Mouse (Mus musculus) MEL (cell line): Measurements from ENCODE around the gene Hk2. TPM values are rescaled to one million over a fixed set of nuclear protein-coding genes. Genes with fewer than 3 reads are reported as not detected.

Experiments used
- DNase-seq: peaks from one replicate; pipeline ENCODE4 v3.0.0; 2011; ENCODE audit warnings: low read depth, low spot score
- H3K27ac ChIP-seq: 2 replicates; pipeline ENCODE4 v1.5.1; 2012; ENCODE audit warnings: low read depth, mild to moderate bottlenecking, control low read depth, low read length, moderate library complexity; ENCODE audit not compliant: control insufficient read depth
- H3K27me3 ChIP-seq, 2 experiments: fragments of 150-350 bp in 1 of 2; sonication (generic) in 1 of 2; 2 replicates each; pipeline ENCODE4 v1.6.1; 2012; ENCODE audit warnings: low read length in 2 of 2, mild to moderate bottlenecking in 2 of 2, improper control_type of control experiment in 1 of 2, moderate library complexity in 1 of 2; ENCODE audit not compliant: insufficient read depth in 2 of 2, control insufficient read depth in 1 of 2
- H3K36me3 ChIP-seq, 2 experiments: 2 replicates each; pipeline ENCODE4 v1.6.1; 2012 to 2014; ENCODE audit warnings: low read length in 2 of 2, improper control_type of control experiment in 1 of 2, inconsistent platforms in 1 of 2, mild to moderate bottlenecking in 1 of 2; ENCODE audit not compliant: insufficient read depth in 2 of 2, control insufficient read depth in 1 of 2
- H3K4me1 ChIP-seq, 2 experiments: fragments of 150-350 bp in 1 of 2; sonication (generic) in 1 of 2; 2 replicates each; pipeline ENCODE4 v1.6.1; 2012; ENCODE audit warnings: low read length in 2 of 2, improper control_type of control experiment in 1 of 2, mild to moderate bottlenecking in 1 of 2; ENCODE audit not compliant: insufficient read depth in 2 of 2, control insufficient read depth in 1 of 2
- H3K4me3 ChIP-seq, 2 experiments: fragments of 150-350 bp in 1 of 2; sonication (generic) in 1 of 2; 2 replicates each; pipeline ENCODE4 v1.5.1; 2012; ENCODE audit warnings: low read depth in 2 of 2, low read length in 2 of 2, mild to moderate bottlenecking in 2 of 2, moderate library complexity in 2 of 2, control low read depth in 1 of 2, improper control_type of control experiment in 1 of 2; ENCODE audit not compliant: control insufficient read depth in 1 of 2, insufficient read depth in 1 of 2
- H3K79me2 ChIP-seq: 2 replicates; pipeline ENCODE4 v1.6.1; 2012; ENCODE audit warnings: mild to moderate bottlenecking, low read length, moderate library complexity; ENCODE audit not compliant: control insufficient read depth, poor library complexity, insufficient read depth
- H3K9ac ChIP-seq: 2 replicates; pipeline ENCODE4 v1.6.1; 2012; ENCODE audit warnings: low read depth, mild to moderate bottlenecking, control low read depth, low read length, moderate library complexity; ENCODE audit not compliant: control insufficient read depth, poor library complexity, severe bottlenecking
- H3K9me3 ChIP-seq: fragments of 150-350 bp; sonication (generic); replicated peaks from 2 replicates; pipeline ENCODE4 v1.6.1; 2012; ENCODE audit warnings: mild to moderate bottlenecking, low read length, improper control_type of control experiment, moderate library complexity; ENCODE audit not compliant: insufficient read depth
- ELF1 ChIP-seq: IDR thresholded peaks from 2 replicates; pipeline ENCODE4 v1.6.1; 2014; ENCODE audit warnings: low read depth, mild to moderate bottlenecking, inconsistent platforms, low read length, improper control_type of control experiment, moderate library complexity
- EP300 ChIP-seq, 2 experiments: IDR thresholded peaks; 2 replicates each; pipeline ENCODE4 v1.6.1; 2011; ENCODE audit warnings: improper control_type of control experiment in 2 of 2, low read length in 2 of 2, low read depth in 1 of 2, mild to moderate bottlenecking in 1 of 2
- KAT2A ChIP-seq: conservative IDR thresholded peaks from 2 replicates; pipeline ENCODE4 v1.6.1; 2012; ENCODE audit warnings: low read depth, low read length, improper control_type of control experiment, inconsistent platforms
- MAX ChIP-seq: IDR thresholded peaks from 2 replicates; pipeline ENCODE4 v1.6.1; 2011; ENCODE audit warnings: low read length, improper control_type of control experiment
- MEF2A ChIP-seq: IDR thresholded peaks from 2 replicates; pipeline ENCODE4 v1.6.1; 2014; ENCODE audit warnings: low read depth, mild to moderate bottlenecking, inconsistent platforms, low read length, improper control_type of control experiment; ENCODE audit not compliant: poor library complexity, insufficient replicate concordance, severe bottlenecking; ENCODE audit errors: extremely low read depth
- MXI1 ChIP-seq: IDR thresholded peaks from 2 replicates; pipeline ENCODE4 v1.6.1; 2011; ENCODE audit warnings: mild to moderate bottlenecking, low read depth, low read length, improper control_type of control experiment
- MYC ChIP-seq: IDR thresholded peaks from 2 replicates; pipeline ENCODE4 v1.6.1; 2011; ENCODE audit warnings: low read depth, mild to moderate bottlenecking, low read length, improper control_type of control experiment, moderate library complexity
- NELFE ChIP-seq: IDR thresholded peaks from 2 replicates; pipeline ENCODE4 v1.6.1; 2011; ENCODE audit warnings: low read depth, low read length, improper control_type of control experiment
- POLR2A ChIP-seq, 2 experiments: IDR thresholded peaks; 2 replicates each; pipeline ENCODE4 v1.6.1; 2011 to 2012; ENCODE audit warnings: low read length in 2 of 2, mild to moderate bottlenecking in 2 of 2, control low read depth in 1 of 2, improper control_type of control experiment in 1 of 2, low read depth in 1 of 2, moderate library complexity in 1 of 2; ENCODE audit not compliant: control insufficient read depth in 1 of 2, insufficient read depth in 1 of 2, poor library complexity in 1 of 2
- RAD21 ChIP-seq: IDR thresholded peaks from 2 replicates; pipeline ENCODE4 v1.6.1; 2011; ENCODE audit warnings: mild to moderate bottlenecking, low read depth, low read length, improper control_type of control experiment
- RCOR1 ChIP-seq: IDR thresholded peaks from 2 replicates; pipeline ENCODE4 v1.6.1; 2012; ENCODE audit warnings: low read depth, mild to moderate bottlenecking, inconsistent platforms, low read length, improper control_type of control experiment
- SIN3A ChIP-seq: IDR thresholded peaks from 2 replicates; pipeline ENCODE4 v1.6.1; 2012; ENCODE audit warnings: low read length, improper control_type of control experiment, inconsistent platforms
- SMC3 ChIP-seq: IDR thresholded peaks from 2 replicates; pipeline ENCODE4 v1.6.1; 2011; ENCODE audit warnings: low read depth, low read length, improper control_type of control experiment
- TAL1 ChIP-seq: IDR thresholded peaks from 2 replicates; pipeline ENCODE4 v1.6.1; 2012; ENCODE audit warnings: mild to moderate bottlenecking, inconsistent platforms, low read length, moderate library complexity, mixed read lengths
- USF1 ChIP-seq: IDR thresholded peaks from 2 replicates; pipeline ENCODE4 v1.6.1; 2014; ENCODE audit warnings: low read depth, mild to moderate bottlenecking, inconsistent platforms, low read length, improper control_type of control experiment, moderate library complexity
- ZMIZ1 ChIP-seq: IDR thresholded peaks from 2 replicates; pipeline ENCODE4 v1.6.1; 2012; ENCODE audit warnings: low read depth, mild to moderate bottlenecking, inconsistent platforms, low read length, improper control_type of control experiment, moderate library complexity
- ZNF384 ChIP-seq: IDR thresholded peaks from 2 replicates; pipeline ENCODE4 v1.6.1; 2012; ENCODE audit warnings: low read depth, mild to moderate bottlenecking, inconsistent platforms, low read length, improper control_type of control experiment
- polyA plus RNA-seq, 2 experiments: library from polyadenylated mRNA; stranded (reverse) in 1 of 2; unstranded in 1 of 2; fragments of >175 nt in 1 of 2; fragments of >200 nt in 1 of 2; gene quantifications; 2 replicates each; pipeline versions ENCODE4 v1.2.1 to v1.2.4; 2012; ENCODE audit warnings: low replicate concordance in 2 of 2, low read depth in 1 of 2; ENCODE audit not compliant: insufficient read length in 2 of 2, insufficient read depth in 1 of 2, missing spikeins in 1 of 2
- total RNA-seq: library from RNA; depleted of rRNA; stranded (reverse); fragments of 300-350 nt; gene quantifications from 2 replicates; pipeline ENCODE4 v1.2.3, GENCODE M21; 2012

Hk2 gene
- total and polyA plus RNA-seq, 3 experiments, result 44.2 to 51.6 TPM; not detected in 1

DNA sequence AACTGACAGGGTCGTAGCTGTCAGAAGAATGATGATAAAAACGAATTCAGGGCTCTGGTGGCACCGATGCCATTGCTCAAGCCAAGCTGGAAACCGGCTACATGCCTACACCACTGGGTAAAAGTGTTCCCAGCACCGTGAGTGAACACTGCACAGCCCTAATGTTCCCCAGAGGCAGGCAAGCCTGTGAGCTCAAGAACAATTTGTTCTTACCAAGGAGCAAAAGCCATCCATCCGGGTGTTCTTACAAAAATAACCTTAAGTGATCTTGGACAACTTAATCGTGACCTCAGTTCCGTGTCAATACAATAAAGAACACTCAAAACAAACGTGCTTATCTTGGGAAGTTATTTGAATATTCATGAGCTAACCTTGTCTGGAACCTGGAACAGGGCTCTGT, 3.2 kb downstream of the Hk2 start:
- no peak overlapping the region; the same call in 1 of the 2 replicates for H3K9ac ChIP-seq
- H3K27me3 ChIP-seq, result no peaks in the 10 kb centered on the region
- no peak for DNase-seq
- peaks cover 73% of the 10 kb centered on the region for H3K79me2 ChIP-seq
- H3K27ac ChIP-seq, result no peak overlapping the region
- no peaks in the 10 kb centered on the region for H3K9me3 ChIP-seq
- TF ChIP-seq NELFE, result no peak
- no peak for TF ChIP-seq POLR2A (IDR thresholded peaks at IDR 0.05; ENCODE audit: control insufficient read depth in 1 of 2, insufficient read depth in 1 of 2, low read depth in 1 of 2, low read length in 2 of 2, poor library complexity in 1 of 2)
- no peak for TF ChIP-seq RCOR1
- TF ChIP-seq SMC3, result no peak
- TF ChIP-seq ELF1, result no peak
- 0 out of 2 replicates have a peak, but pooled peaks have one; percentile 15 for TF ChIP-seq SIN3A
- TF ChIP-seq ZMIZ1, result no peak
- no peak for TF ChIP-seq EP300 (IDR thresholded peaks at IDR 0.05; ENCODE audit: low read depth in 1 of 2, low read length in 2 of 2)
- TF ChIP-seq, all 39 proteins: peak for 1
- peaks cover 18 to 44% of the 10 kb centered on the region in 2 experiments for H3K4me1 ChIP-seq
- H3K4me3 ChIP-seq, result peak overlapping the region; percentile 80 to 88; a peak in 3 of 4 replicates
- peaks cover 0 to 39% of the 10 kb centered on the region in 2 experiments; a peak in 3 of 4 replicates for H3K36me3 ChIP-seq

DNA sequence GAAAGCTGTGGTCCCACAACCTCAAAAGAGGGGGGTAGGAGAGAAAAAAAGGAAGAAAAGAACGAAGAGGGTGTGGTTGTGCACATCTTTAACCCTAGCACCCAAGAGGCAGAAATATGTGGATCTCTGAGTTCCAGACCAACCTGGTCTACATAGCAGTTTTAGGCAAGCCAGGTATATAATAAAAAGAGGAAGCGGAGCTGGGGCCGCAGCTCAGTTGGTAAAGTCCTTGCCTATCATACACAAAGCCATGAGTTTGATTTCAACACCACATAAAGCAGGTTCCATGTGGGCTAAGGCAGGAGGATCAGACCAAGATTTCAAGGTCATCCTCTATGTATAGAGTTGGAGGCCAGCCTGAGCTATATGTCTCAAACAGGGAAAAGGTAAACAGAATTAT, 4.0 kb downstream of the Hk2 start:
- peaks cover 21 to 49% of the 10 kb centered on the region in 2 experiments for H3K4me1 ChIP-seq
- DNase-seq, result peak; percentile 54
- no peaks in the 10 kb centered on the region for H3K27me3 ChIP-seq
- H3K36me3 ChIP-seq, result peaks cover 0 to 46% of the 10 kb centered on the region in 2 experiments; a peak in 3 of 4 replicates
- TF ChIP-seq USF1, result no peak
- 0 out of 2 replicates have a peak, but pooled peaks have one; percentile 16 for TF ChIP-seq MXI1
- 0 out of 2 replicates have a peak, but pooled peaks have one; percentile 14 for TF ChIP-seq ZNF384
- no peak overlapping the region for H3K9ac ChIP-seq
- H3K27ac ChIP-seq, result no peak overlapping the region
- no peaks in the 10 kb centered on the region for H3K9me3 ChIP-seq
- H3K79me2 ChIP-seq, result peaks cover 79% of the 10 kb centered on the region
- H3K4me3 ChIP-seq, result no peak overlapping the region; a peak in 1 of 4 replicates

DNA sequence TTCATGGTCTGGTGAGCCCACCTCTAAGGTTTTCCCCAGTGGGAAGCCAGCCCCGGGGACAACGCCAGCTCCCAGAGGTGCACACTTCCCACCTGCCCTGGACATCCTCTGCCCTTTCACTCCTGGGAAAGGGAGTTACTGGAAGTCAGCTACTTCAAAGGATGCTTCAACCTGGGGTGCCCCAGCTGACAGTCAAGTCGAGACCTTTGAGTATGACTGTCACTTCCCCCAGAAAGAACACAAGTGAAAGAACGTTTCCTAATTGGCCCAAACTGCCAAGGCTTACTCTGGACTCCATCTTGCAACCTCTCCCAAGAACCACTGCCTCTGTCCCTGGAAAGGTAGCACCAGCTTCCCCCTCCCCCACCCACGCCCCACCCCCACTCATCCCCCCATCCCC, 4.5 kb downstream of the Hk2 start:
- no peak for DNase-seq
- Histone ChIP-seq H3K79me2 (peaks cover 85% of the 10 kb centered on the region), H3K4me1 (peaks cover 22 to 50% of the 10 kb centered on the region in 2 experiments), H3K27me3 (no peaks in the 10 kb centered on the region), H3K27ac (no peak overlapping the region), H3K4me3 (no peak overlapping the region), H3K9me3 (no peaks in the 10 kb centered on the region), H3K9ac (no peak overlapping the region), H3K36me3 (peaks cover 0 to 52% of the 10 kb centered on the region in 2 experiments; a peak in 3 of 4 replicates)
- TF ChIP-seq RAD21, result no peak
- TF ChIP-seq NELFE, result no peak
- TF ChIP-seq ZMIZ1, result no peak
- TF ChIP-seq MXI1, result no peak
- no peak for TF ChIP-seq KAT2A
- TF ChIP-seq MEF2A, result no peak
- no peak for TF ChIP-seq MYC
- no peak for TF ChIP-seq TAL1
- no peak for TF ChIP-seq MAX
